Mouse (Mus musculus): ENCODE results near the gene Dcaf4. TPM values are rescaled to one million over a fixed set of nuclear protein-coding genes. Genes with fewer than 3 reads are reported as not detected.

Dcaf4 gene
- 15.1 and 16.9 TPM in 2 replicates for polyA plus RNA-seq (2012; rRNA removed)

GRCm38 (mm10) chr12:83520311-83520890 is at the start of gene Dcaf4:
Gene Dcaf4, plus strand, starts transcription at chr12:83520466.
- H3K4me1 ChIP-seq (ENCODE audit: control insufficient read depth, insufficient read depth, low read length): peaks cover under 1% of the 10 kb centered on the region
- TF ChIP-seq POLR2A (IDR thresholded peaks at IDR 0.05; ENCODE audit: control insufficient read depth, low read depth, low read length): peak; percentile 64
- TF ChIP-seq CTCF (IDR thresholded peaks at IDR 0.05; ENCODE audit: control insufficient read depth, insufficient read depth, insufficient replicate concordance, low read depth, low read length): peak; percentile 30; the same call in 1 of the 2 replicates
- H3K27ac ChIP-seq (ENCODE audit: control insufficient read depth, insufficient read depth, low read depth, low read length): peak within 1 kb of the TSS; percentile 75; the same call in 1 of the 2 replicates
- peak within 1 kb of the TSS; percentile 92 for H3K4me3 ChIP-seq (ENCODE audit: control insufficient read depth, low read depth, low read length)
- no peaks in the 10 kb centered on the region for H3K27me3 ChIP-seq (ENCODE audit: control insufficient read depth, insufficient read depth, low read length)
- H3K36me3 ChIP-seq (ENCODE audit: control insufficient read depth, insufficient read depth, low read length): no peaks in the 10 kb centered on the region

- Histone ChIP-seq H3K4me1 (ENCODE audit: control insufficient read depth, insufficient read depth, low read length) (no peaks in the 10 kb centered on the region), H3K27me3 (ENCODE audit: control insufficient read depth, insufficient read depth, low read length) (no peaks in the 10 kb centered on the region), H3K27ac (ENCODE audit: control insufficient read depth, insufficient read depth, low read depth, low read length) (no peak overlapping the region), H3K36me3 (ENCODE audit: control insufficient read depth, insufficient read depth, low read length) (no peaks in the 10 kb centered on the region), H3K4me3 (ENCODE audit: control insufficient read depth, low read depth, low read length) (no peak overlapping the region)
- TF ChIP-seq POLR2A (IDR thresholded peaks at IDR 0.05; ENCODE audit: control insufficient read depth, low read depth, low read length) (no peak), CTCF (IDR thresholded peaks at IDR 0.05; ENCODE audit: control insufficient read depth, insufficient read depth, insufficient replicate concordance, low read depth, low read length) (no peak)
Observed at GRCm38 (mm10) chr12:83471760-83472159, 48.5 kb upstream of the Dcaf4 start.

GRCm38 (mm10) chr12:83473987-83474600 is 46.2 kb upstream of the Dcaf4 start:
- Histone ChIP-seq H3K4me1 (ENCODE audit: control insufficient read depth, insufficient read depth, low read length) (no peaks in the 10 kb centered on the region), H3K4me3 (ENCODE audit: control insufficient read depth, low read depth, low read length) (no peak overlapping the region), H3K36me3 (ENCODE audit: control insufficient read depth, insufficient read depth, low read length) (no peaks in the 10 kb centered on the region), H3K27ac (ENCODE audit: control insufficient read depth, insufficient read depth, low read depth, low read length) (no peak overlapping the region), H3K27me3 (ENCODE audit: control insufficient read depth, insufficient read depth, low read length) (no peaks in the 10 kb centered on the region)
- no peak for TF ChIP-seq POLR2A (IDR thresholded peaks at IDR 0.05; ENCODE audit: control insufficient read depth, low read depth, low read length)
- no peak for TF ChIP-seq CTCF (IDR thresholded peaks at IDR 0.05; ENCODE audit: control insufficient read depth, insufficient read depth, insufficient replicate concordance, low read depth, low read length)

- Histone ChIP-seq H3K4me3 (ENCODE audit: control insufficient read depth, low read depth, low read length) (no peak overlapping the region), H3K27ac (ENCODE audit: control insufficient read depth, insufficient read depth, low read depth, low read length) (no peak overlapping the region), H3K27me3 (ENCODE audit: control insufficient read depth, insufficient read depth, low read length) (no peaks in the 10 kb centered on the region), H3K36me3 (ENCODE audit: control insufficient read depth, insufficient read depth, low read length) (no peaks in the 10 kb centered on the region), H3K4me1 (ENCODE audit: control insufficient read depth, insufficient read depth, low read length) (no peaks in the 10 kb centered on the region)
- no peak for TF ChIP-seq POLR2A (IDR thresholded peaks at IDR 0.05; ENCODE audit: control insufficient read depth, low read depth, low read length)
Observed at GRCm38 (mm10) chr12:83475419-83475818, 44.8 kb upstream of the Dcaf4 start.

- no peaks in the 10 kb centered on the region for H3K36me3 ChIP-seq (ENCODE audit: control insufficient read depth, insufficient read depth, low read length)
- no peak overlapping the region for H3K4me3 ChIP-seq (ENCODE audit: control insufficient read depth, low read depth, low read length)
- TF ChIP-seq POLR2A (IDR thresholded peaks at IDR 0.05; ENCODE audit: control insufficient read depth, low read depth, low read length): no peak
- TF ChIP-seq CTCF (IDR thresholded peaks at IDR 0.05; ENCODE audit: control insufficient read depth, insufficient read depth, insufficient replicate concordance, low read depth, low read length): no peak
- H3K27me3 ChIP-seq (ENCODE audit: control insufficient read depth, insufficient read depth, low read length): no peaks in the 10 kb centered on the region
- H3K4me1 ChIP-seq (ENCODE audit: control insufficient read depth, insufficient read depth, low read length): no peaks in the 10 kb centered on the region
- H3K27ac ChIP-seq (ENCODE audit: control insufficient read depth, insufficient read depth, low read depth, low read length): no peak overlapping the region
Observed at GRCm38 (mm10) chr12:83476277-83476676, 44.0 kb upstream of the Dcaf4 start.

- Histone ChIP-seq H3K36me3 (ENCODE audit: control insufficient read depth, insufficient read depth, low read length) (no peaks in the 10 kb centered on the region), H3K27ac (ENCODE audit: control insufficient read depth, insufficient read depth, low read depth, low read length) (no peak overlapping the region), H3K4me3 (ENCODE audit: control insufficient read depth, low read depth, low read length) (no peak overlapping the region), H3K27me3 (ENCODE audit: control insufficient read depth, insufficient read depth, low read length) (no peaks in the 10 kb centered on the region), H3K4me1 (ENCODE audit: control insufficient read depth, insufficient read depth, low read length) (no peaks in the 10 kb centered on the region)
- TF ChIP-seq POLR2A (IDR thresholded peaks at IDR 0.05; ENCODE audit: control insufficient read depth, low read depth, low read length) (no peak), CTCF (IDR thresholded peaks at IDR 0.05; ENCODE audit: control insufficient read depth, insufficient read depth, insufficient replicate concordance, low read depth, low read length) (no peak)
Observed at GRCm38 (mm10) chr12:83479140-83479539, 41.1 kb upstream of the Dcaf4 start.

- no peak for TF ChIP-seq CTCF (IDR thresholded peaks at IDR 0.05; ENCODE audit: control insufficient read depth, insufficient read depth, insufficient replicate concordance, low read depth, low read length)
- TF ChIP-seq POLR2A (IDR thresholded peaks at IDR 0.05; ENCODE audit: control insufficient read depth, low read depth, low read length): no peak
- Histone ChIP-seq H3K27ac (ENCODE audit: control insufficient read depth, insufficient read depth, low read depth, low read length) (no peak overlapping the region), H3K27me3 (ENCODE audit: control insufficient read depth, insufficient read depth, low read length) (peaks cover 2% of the 10 kb centered on the region), H3K4me3 (ENCODE audit: control insufficient read depth, low read depth, low read length) (no peak overlapping the region), H3K4me1 (ENCODE audit: control insufficient read depth, insufficient read depth, low read length) (no peaks in the 10 kb centered on the region), H3K36me3 (ENCODE audit: control insufficient read depth, insufficient read depth, low read length) (no peaks in the 10 kb centered on the region)
Observed at GRCm38 (mm10) chr12:83479818-83480401, 40.4 kb upstream of the Dcaf4 start.

Measured in testis, adult 2 months (tissue).